ENCODE assay signal across 16 mouse cellular contexts in genomic region chr4:142185533-142185900, GRCm38 (mm10). TPM values are rescaled to one million over a fixed set of nuclear protein-coding genes. Genes with fewer than 3 reads are reported as not detected.
DNase-seq lines count a peak whose midpoint lies in the region; ATAC-seq and TF ChIP-seq lines count a peak whose summit lies in the region.
"Had no signal": no experiment of that assay in that cellular context is flagged by ENCODE, and none has a peak within 500 bp of the region (broad histone marks: within the 10 kb centered on the region; RNA-seq: fewer than 3 reads in every experiment).

No protein-coding gene starts in this region.

- no peaks in the 10 kb centered on the region for H3K36me3 ChIP-seq in kidney, adult 2 months (ENCODE audit: control insufficient read depth, insufficient read depth, low read length)
- H3K36me3 ChIP-seq in ES-E14 (ENCODE audit: control insufficient read depth, insufficient read depth, low read length, poor library complexity, severe bottlenecking) = no peaks in the 10 kb centered on the region; the same call in 1 of the 2 replicates
- no peaks in the 10 kb centered on the region for H3K36me3 ChIP-seq in intestine, embryonic 16.5 days (ENCODE audit: control insufficient read depth, insufficient read depth, low read length)
- no peaks in the 10 kb centered on the region for H3K36me3 ChIP-seq in limb, embryonic 14.5 days (ENCODE audit: control insufficient read depth, insufficient read depth, low read length)

- H3K27me3 ChIP-seq in kidney, adult 2 months (replicated peaks; ENCODE audit: control insufficient read depth, insufficient read depth, low read length) = no peaks in the 10 kb centered on the region
- no peaks in the 10 kb centered on the region for H3K27me3 ChIP-seq in intestine, embryonic 16.5 days (replicated peaks; ENCODE audit: control insufficient read depth, insufficient read depth, low read length)
- no peaks in the 10 kb centered on the region for H3K27me3 ChIP-seq in limb, embryonic 14.5 days (ENCODE audit: control insufficient read depth, insufficient read depth, low read length)
- H3K27me3 ChIP-seq: Patski had no signal

- 40% methylated on average over 9 of the region's 9 CpGs for WGBS in kidney, adult 2 months
- WGBS in intestine, embryonic 16.5 days = 83% methylated on average over 9 of the region's 9 CpGs
- WGBS in limb, embryonic 14.5 days = 93% methylated on average over 9 of the region's 9 CpGs

- H3K9me3 ChIP-seq in ES-E14 (ENCODE audit: control insufficient read depth, insufficient read depth, low read depth, low read length) = no peaks in the 10 kb centered on the region
- H3K9me3 ChIP-seq in intestine, embryonic 16.5 days (ENCODE audit: control insufficient read depth, low read length) = no peaks in the 10 kb centered on the region
- H3K9me3 ChIP-seq in limb, embryonic 14.5 days (ENCODE audit: control insufficient read depth, low read length) = no peaks in the 10 kb centered on the region

- peak; percentile 69 for DNase-seq in kidney, adult 2 months
- DNase-seq in kidney, postnatal 10 days = no peak
- DNase-seq in ES-E14 (ENCODE audit: low read depth, low spot score) = no peak
- no peak for DNase-seq in limb, embryonic 14.5 days (ENCODE audit: low spot score)
- no peak for DNase-seq in adrenal gland, postnatal 14 days
- DNase-seq in urinary bladder, postnatal 14 days (ENCODE audit: low spot score) = no peak
- no peak for DNase-seq in layer of hippocampus, adult 11-12 months (ENCODE audit: low spot score)
- DNase-seq: layer of hippocampus, postnatal 36 days; liver, postnatal 0 days; thymus, postnatal 14 days had no signal

- in situ Hi-C loops in ES-E14 (cut with MboI; ENCODE audit: low sequenced_read_pairs in 2 of 2, unreplicated experiment in 2 of 2) = no loop called here

- no peak for TF ChIP-seq POLR2A in kidney, adult 2 months (IDR thresholded peaks at IDR 0.05; ENCODE audit: low read depth, low read length)
- TF ChIP-seq POLR2A in limb, embryonic 14.5 days (IDR thresholded peaks at IDR 0.05; ENCODE audit: borderline replicate concordance, extremely low read depth, insufficient read depth, insufficient read length) = no peak

- peaks cover 30% of the 10 kb centered on the region for H3K4me1 ChIP-seq in kidney, adult 2 months (ENCODE audit: control insufficient read depth, insufficient read depth, low read length)
- peaks cover 0 to 23% of the 10 kb centered on the region in 2 experiments; a peak in 1 of 4 replicates for H3K4me1 ChIP-seq in ES-E14 (ENCODE audit: control insufficient read depth in 2 of 2, insufficient read depth in 2 of 2, low read length in 2 of 2, poor library complexity in 1 of 2)
- H3K4me1 ChIP-seq in intestine, embryonic 16.5 days (ENCODE audit: control insufficient read depth, insufficient read depth, low read length) = peaks cover 37% of the 10 kb centered on the region
- peaks cover 21% of the 10 kb centered on the region for H3K4me1 ChIP-seq in limb, embryonic 14.5 days (ENCODE audit: control insufficient read depth, insufficient read depth, low read length)

- no peak overlapping the region for H3K4me2 ChIP-seq in intestine, embryonic 16.5 days (ENCODE audit: low read depth, low read length)
- no peak overlapping the region for H3K4me2 ChIP-seq in limb, embryonic 14.5 days (replicated peaks; ENCODE audit: low read depth, low read length, severe bottlenecking)
- H3K4me2 ChIP-seq: midbrain, embryonic 11.5 days had no signal

- ATAC-seq in intestine, embryonic 16.5 days = no peak
- no peak for ATAC-seq in limb, embryonic 14.5 days (ENCODE audit: low FRiP score, low read depth)
- ATAC-seq: forebrain, embryonic 16.5 days; liver, postnatal 0 days; Patski had no signal

- peak overlapping the region; percentile 14 for H3K27ac ChIP-seq in kidney, adult 2 months (ENCODE audit: insufficient read depth, low read depth, low read length)
- 0 out of 2 replicates have a peak overlapping the region, but pooled peaks have one; percentile 4 for H3K27ac ChIP-seq in ES-E14 (ENCODE audit: insufficient read depth, low read depth, low read length, poor library complexity, severe bottlenecking)
- H3K27ac ChIP-seq in intestine, embryonic 16.5 days (ENCODE audit: low read length) = peak overlapping the region; percentile 79
- 0 out of 2 replicates have a peak overlapping the region, but pooled peaks have one; percentile 14 for H3K27ac ChIP-seq in limb, embryonic 14.5 days (replicated peaks; ENCODE audit: low read depth, low read length)

- TF ChIP-seq CTCF in kidney, adult 2 months (conservative IDR thresholded peaks at IDR 0.05; ENCODE audit: insufficient read depth, insufficient read length, low read depth, low read length) = no peak

- H3K4me3 ChIP-seq in kidney, adult 2 months (ENCODE audit: insufficient read depth, low read depth, low read length) = no peak overlapping the region
- H3K4me3 ChIP-seq in ES-E14 (ENCODE audit: insufficient read depth in 1 of 2, low read depth in 1 of 2, low read length in 2 of 2, poor library complexity in 1 of 2, severe bottlenecking in 1 of 2) = no peak overlapping the region
- H3K4me3 ChIP-seq in intestine, embryonic 16.5 days (ENCODE audit: low read length) = no peak overlapping the region
- no peak overlapping the region for H3K4me3 ChIP-seq in limb, embryonic 14.5 days (replicated peaks; ENCODE audit: low read length)
- H3K4me3 ChIP-seq: erythroblast, embryonic 14.5 days; myocyte had no signal

- no peak overlapping the region for H3K9ac ChIP-seq in ES-E14 (ENCODE audit: insufficient read depth, low read depth, low read length, poor library complexity, severe bottlenecking)
- H3K9ac ChIP-seq in intestine, embryonic 16.5 days (ENCODE audit: low read depth, low read length) = no peak overlapping the region; the same call in 1 of the 2 replicates
- H3K9ac ChIP-seq in limb, embryonic 14.5 days (ENCODE audit: low read depth, low read length, severe bottlenecking) = no peak overlapping the region
- H3K9ac ChIP-seq: liver, postnatal 0 days had no signal

TF ChIP-seq in ES-E14, 5 proteins besides CTCF, POLR2A, EP300 and RAD21:
- TF ChIP-seq HCFC1 (IDR thresholded peaks at IDR 0.05; ENCODE audit: borderline replicate concordance, insufficient read depth, low read length) (no peak), ZC3H11A (IDR thresholded peaks at IDR 0.05; ENCODE audit: borderline replicate concordance, low read depth, low read length) (no peak), CHD2 (IDR thresholded peaks at IDR 0.05; ENCODE audit: low read depth, low read length) (no peak), MAFK (IDR thresholded peaks at IDR 0.05; ENCODE audit: insufficient read depth, low read depth, low read length) (no peak), ZNF384 (IDR thresholded peaks at IDR 0.05; ENCODE audit: low read depth, low read length) (no peak)

RNA-seq across cellular contexts. Expression of gene Kazn, which starts 53.7 kb away (rescaled TPM):
- polyA plus RNA-seq in kidney, adult 2 months (2012; rRNA removed) = 76.1 and 80.8 TPM in 2 replicates
- total RNA-seq in ES-E14 (2012; rRNA removed) = 14.0 and 24.3 TPM in 2 replicates
- 10.7 and 11.3 TPM in 2 replicates for polyA plus RNA-seq in intestine, embryonic 16.5 days (2015; fragmentation: Nextera tagmentation; extraction: Ambion mirVana)
- 31.3 and 43.4 TPM in 2 replicates for polyA plus RNA-seq in limb, embryonic 14.5 days (2012; rRNA removed)
- polyA plus RNA-seq in limb, embryonic 14.5 days (2014; fragmentation: Nextera tagmentation; extraction: Ambion mirVana) = 12.7 and 14.0 TPM in 2 replicates
- total RNA-seq in adrenal gland, postnatal 14 days (2021) = 18.2 and 23.8 TPM in 2 replicates
- polyA plus RNA-seq: myocyte had no signal

Comparison
In these comparisons a context has a peak if more than half of its experiments do, and no peak if none do; other contexts are left out.
1. H3K27ac ChIP-seq: peak in every context shown above with its lines; median percentile 79 in intestine, embryonic 16.5 days; 14 in kidney, adult 2 months; 14 in limb, embryonic 14.5 days; 4 in ES-E14.